Mouse (Mus musculus): ENCODE results near the gene Ly6g6e. TPM values are rescaled to one million over a fixed set of nuclear protein-coding genes. Genes with fewer than 3 reads are reported as not detected.
"Not testable (repeated sequence)": the region's sequence is repeated elsewhere in the genome, so short reads cannot be mapped to it uniquely, and the experiment has no call there.

Ly6g6e gene
- total RNA-seq, 2 experiments from 2014 or later = not detected

DNA sequence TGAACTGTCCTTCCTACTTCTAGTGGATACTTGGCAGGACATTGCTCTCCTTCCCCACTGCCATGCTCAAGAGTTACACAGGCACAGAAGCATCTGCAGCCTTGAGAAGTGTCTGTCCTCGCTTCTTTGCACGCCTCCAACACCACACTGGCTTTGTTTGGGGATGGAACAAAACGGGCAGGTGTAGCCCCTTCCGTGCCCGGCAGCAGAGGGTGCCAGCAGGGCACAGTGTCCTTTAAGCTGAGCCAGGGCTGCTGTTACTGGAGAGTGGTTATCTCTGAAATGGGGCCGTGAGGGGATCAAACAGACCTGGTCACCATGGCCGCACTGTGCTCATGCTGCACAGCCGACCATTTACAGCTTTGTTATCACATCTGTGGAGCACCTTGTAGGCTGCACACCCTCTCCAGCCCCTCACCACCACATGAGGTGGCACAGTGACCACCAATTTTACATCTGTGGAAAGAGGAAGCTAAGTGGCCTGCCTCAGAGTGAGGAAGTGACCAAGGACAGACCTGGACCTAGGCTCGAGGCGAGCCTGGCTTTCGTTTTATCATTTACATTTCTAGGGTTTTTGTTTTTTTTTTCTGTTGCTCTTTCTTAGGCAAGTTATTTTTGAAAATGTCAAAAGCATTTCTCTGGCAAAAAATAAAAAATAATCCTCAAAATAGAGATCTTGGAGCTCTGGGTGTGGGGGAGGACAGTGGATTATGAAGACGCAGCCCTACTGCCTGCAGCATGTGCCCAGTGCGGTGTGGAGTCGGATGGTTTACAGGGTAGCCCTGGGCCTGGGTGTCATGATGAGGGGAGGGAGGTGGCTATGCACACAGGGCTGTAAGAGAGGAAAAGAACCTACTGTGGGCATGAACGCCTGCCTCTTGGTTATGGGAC lies 18.0 kb downstream of the Ly6g6e start:
- no peak for DNase-seq
- intact Hi-C loops (cut with DNase I) = no loop called here

DNA sequence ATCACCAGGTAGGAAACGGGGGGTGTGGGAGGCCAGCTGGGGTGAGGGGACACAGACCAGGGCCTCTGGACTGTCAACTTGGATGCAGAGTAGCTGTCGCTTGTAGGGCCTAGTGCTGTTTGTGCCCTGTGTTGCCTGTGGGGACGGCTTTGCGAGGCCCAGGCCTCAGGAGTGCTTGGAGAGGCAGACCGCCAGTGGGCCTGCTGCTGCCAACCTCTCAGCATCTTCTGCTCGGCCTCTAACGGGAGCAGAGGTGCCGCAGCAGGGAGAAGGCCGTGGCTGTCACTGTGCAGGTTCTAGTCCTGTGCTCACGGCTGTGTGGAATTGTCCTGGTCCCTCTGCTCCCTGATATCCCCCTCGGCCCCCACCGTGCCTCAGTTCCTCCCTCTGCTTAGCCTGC lies 19.9 kb downstream of the Ly6g6e start:
- intact Hi-C loops (cut with DNase I) = no loop called here

DNA sequence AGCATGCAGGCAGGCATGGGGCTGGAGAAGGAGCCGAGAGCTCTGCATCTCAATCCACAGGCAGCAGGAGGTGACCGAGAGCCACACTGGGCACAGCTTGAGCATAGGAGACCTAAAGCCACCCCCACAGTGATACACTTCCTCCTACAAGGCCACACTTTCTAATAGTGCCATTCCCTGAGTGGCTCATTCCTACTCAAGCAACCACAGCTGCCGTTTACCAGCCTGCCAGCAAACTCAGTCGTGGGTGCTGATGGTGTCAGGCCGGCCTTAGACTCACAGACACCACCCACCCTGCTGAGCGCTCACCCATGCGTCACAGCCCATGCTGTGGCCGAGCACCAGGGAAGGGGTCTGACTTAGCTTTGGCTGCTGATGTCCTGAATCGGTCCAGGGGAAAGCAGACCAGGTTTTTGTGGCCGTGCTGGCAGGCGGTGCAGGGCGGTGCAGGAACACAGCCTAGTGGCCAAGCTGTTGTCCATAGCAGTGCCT lies 20.5 kb downstream of the Ly6g6e start:
- no peak for DNase-seq
- intact Hi-C loops (cut with DNase I) = no loop called here

More for the DNA sequence above, 19.9 kb downstream of the Ly6g6e start:
- no peak for DNase-seq

DNA sequence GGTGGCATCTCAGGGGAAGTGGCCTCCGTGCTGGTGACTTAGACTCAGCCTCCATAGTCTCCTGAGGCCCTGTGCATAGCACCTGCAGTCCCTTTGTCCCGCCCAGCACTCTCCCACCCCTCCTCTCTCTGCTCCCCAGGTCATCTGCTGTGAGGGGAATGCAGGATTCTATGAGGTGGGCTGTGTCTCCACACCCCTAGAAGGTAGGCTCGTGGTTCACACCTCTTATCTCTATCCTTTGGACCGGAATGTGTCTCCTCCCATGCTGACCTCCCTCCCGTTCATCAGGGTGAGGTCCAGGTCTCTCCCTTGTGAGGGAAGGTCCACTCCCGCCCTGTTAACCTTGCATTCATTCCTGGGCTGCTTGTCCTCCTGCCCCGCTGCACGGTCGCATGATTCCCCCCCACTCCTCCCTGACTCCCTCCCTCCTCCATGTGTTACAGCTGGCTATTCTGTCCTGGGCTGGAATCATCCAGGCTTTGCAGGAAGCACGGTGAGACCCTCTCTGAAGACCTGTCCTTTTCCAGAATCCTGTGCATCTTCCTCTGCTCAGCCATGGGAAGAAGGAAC lies 23.6 kb downstream of the Ly6g6e start:
- intact Hi-C loops (cut with DNase I) = no loop called here
- DNase-seq = no peak

DNA sequence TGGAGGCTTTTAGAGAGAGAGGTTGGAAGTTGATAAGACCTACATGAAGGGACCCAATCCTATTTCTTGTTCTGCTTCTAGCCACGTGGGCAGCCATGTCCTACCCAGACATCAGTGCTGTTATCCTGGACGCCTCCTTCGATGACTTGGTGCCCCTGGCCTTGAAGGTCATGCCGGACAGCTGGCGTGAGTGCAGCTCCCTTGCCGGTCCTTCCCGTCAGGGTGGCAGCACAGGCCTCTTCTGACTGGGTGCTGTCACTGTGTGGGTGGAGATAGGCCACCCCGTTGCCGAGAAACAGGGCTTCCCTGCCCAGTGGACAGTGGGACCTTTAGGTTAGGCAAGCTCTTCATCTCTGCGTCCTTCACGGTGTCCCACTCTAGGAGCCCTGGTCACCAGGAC lies 24.5 kb downstream of the Ly6g6e start:
- intact Hi-C loops (cut with DNase I) = no loop called here

DNA sequence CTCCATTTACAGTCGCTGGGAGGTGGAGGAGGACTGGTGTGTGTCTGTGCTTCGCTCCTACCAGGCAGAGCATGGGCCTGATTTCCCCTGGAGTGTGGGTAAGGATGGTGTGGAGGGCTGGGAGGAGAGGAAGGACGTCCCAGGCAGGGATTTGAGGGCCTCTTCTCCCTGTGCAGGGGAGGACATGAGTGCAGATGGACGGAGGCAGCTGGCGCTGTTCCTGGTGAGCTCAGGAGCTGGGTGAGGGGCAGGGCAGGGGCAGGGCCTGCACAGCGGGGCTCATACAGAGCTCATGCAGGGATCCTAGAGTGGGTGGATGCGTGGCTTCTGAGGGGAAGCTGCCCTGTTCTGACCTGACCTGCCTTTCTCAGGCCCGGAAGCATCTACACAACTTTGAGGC lies 25.6 kb downstream of the Ly6g6e start:
- no peak for DNase-seq
- intact Hi-C loops (cut with DNase I) = no loop called here

More for the DNA sequence above, 24.5 kb downstream of the Ly6g6e start:
- DNase-seq = no peak

DNA sequence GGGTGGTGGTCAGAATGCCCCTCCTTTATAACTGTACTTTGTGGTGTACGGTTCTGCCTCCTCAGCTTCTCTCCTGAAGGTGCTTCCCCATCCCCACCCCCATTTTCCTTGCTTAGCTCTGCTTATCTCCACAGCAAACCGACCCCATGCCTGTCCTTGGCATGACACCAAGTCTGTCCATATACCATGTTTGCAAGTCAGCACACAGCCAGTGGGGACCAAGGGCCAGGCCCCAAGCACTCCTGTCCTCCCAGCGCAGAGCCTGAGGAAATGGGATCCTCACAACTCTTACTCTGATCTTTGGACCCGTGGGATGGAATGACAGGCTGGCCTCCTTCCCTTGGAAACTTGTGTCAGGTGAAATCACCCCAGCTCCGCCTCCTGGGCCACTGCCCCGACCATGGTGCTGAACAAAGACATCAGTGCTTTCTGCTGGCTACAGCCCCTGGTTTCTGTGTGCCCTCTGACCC lies 26.6 kb downstream of the Ly6g6e start:
- no peak for DNase-seq
- intact Hi-C loops (cut with DNase I) = no loop called here

DNA sequence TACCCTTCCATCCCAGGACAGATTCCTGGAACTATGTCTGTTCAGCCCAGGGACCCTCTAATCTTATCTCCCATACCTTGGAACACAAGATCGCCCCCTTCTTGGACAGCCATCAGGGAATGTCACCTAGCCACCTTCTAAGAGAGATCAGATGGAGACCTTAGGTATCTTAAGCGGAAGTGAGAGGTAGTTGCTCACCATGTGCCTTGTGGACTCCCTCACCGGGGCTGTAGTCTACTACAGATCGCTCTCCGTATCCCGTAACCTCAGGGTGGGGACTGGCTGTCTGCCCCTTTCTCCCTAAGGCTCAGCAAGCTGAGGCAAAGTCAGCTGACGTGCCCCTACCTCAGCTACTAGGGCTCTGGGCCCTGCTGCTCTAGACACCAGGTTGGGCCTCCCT lies 27.4 kb downstream of the Ly6g6e start:
- intact Hi-C loops (cut with DNase I) = no loop called here

DNA sequence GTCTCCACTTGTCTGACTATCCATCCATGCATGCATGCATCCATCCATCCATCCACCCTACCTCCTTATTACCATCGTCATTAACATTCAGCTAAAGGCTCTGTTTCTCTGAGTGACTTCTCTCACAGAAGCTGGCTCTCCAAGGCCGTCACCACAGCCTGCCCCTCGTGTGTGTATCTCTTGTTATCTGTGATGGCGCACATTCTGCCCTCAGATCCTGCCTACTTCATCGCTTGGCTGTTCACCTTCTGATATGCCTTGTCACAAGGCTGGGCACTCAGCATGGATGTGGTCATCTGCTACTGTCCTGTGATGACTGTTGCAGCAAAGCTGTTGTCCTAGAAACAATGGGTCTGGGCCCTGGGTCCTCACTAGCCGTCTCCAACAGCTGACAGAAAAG lies 28.1 kb downstream of the Ly6g6e start:
- no peak for DNase-seq
- intact Hi-C loops (cut with DNase I) = loop anchor here (1.0 kb wide), 1 partner anchor 83 kb away; no protein-coding TSS in a partner anchor

More for the DNA sequence above, 27.4 kb downstream of the Ly6g6e start:
- no peak for DNase-seq

DNA sequence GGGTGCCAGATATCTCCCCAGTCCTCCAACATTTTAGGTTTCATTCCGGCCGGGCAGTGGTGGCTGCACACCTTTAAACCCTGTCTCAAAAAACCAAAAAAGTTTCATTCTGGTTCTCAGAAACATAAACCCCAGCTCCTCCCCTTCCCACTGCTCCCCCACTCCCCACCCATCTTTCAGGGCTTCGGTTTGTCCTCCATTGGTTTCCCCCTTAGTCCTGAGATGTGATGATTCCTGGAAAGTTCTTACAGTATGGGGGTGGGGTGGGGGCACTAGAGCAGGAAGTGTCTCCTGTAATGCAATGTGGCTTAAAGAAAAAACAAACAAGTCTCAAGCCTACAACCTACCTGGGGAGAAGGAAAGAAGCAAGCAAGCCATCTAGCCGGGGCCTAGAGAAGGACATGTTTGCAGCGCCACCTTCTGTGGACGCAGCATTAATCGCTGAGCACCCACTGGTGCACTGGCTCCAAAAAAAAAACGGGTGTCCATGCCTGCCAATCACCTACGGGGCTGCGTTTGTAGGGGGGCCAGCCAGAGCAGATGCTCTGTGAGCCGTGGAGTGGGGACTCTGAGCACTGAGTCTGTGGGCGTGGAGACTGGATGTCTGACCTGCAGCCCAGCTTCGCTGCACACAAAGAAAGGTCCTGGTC lies 29.2 kb downstream of the Ly6g6e start:
- DNase-seq = no peak
- intact Hi-C loops (cut with DNase I) = loop anchor here (1.0 to 2.0 kb wide), 2 partner anchors 35 to 85 kb away; no protein-coding TSS in a partner anchor

DNA sequence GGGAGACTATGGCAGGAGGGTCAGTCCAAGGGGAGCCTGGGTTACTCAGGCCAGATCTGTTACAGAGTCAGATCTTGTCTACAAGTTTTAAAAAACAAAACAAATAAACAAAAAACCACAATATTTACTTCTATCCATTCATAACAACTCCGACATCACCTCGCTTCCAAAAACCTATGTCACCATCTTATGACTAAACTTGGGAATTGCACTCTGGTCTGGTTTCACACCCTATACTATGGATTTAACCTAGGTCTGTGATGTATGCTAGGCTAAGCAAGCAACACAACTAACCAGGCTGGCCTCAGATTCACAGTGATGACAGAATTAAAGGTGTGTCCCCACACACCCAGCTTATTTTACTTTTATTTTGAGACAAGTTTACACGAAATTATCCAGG lies 29.8 kb downstream of the Ly6g6e start:
- DNase-seq = no peak
- intact Hi-C loops (cut with DNase I) = loop anchor here (2.0 kb wide), 1 partner anchor 36 kb away; no protein-coding TSS in a partner anchor

DNA sequence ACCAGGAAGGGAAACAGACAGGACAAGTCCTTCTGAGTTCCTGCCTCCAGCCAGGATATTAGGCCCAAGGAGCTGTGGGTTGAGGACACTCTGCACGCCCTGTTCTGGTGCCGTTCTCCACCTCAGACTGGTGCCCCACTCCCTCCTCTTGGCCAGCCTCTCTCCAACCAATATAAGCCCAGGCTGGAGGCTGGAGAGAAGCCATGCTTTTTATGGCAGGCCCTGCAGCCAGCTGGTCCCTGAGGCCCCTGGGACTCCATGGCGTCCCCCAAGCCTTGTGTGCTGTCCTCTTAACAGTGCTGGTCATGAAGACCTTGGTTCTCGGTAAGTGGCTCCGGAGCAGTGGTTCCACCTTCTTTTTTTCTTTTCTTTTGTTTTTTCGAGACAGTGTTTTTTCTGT lies 31.4 kb downstream of the Ly6g6e start, which contains the start of gene Ly6g5c:
Ly6g5c (plus strand) TSS at position 183 of the 400 bp plus-strand sequence.
- DNase-seq = no peak
- intact Hi-C loops (cut with DNase I) = no loop called here

DNA sequence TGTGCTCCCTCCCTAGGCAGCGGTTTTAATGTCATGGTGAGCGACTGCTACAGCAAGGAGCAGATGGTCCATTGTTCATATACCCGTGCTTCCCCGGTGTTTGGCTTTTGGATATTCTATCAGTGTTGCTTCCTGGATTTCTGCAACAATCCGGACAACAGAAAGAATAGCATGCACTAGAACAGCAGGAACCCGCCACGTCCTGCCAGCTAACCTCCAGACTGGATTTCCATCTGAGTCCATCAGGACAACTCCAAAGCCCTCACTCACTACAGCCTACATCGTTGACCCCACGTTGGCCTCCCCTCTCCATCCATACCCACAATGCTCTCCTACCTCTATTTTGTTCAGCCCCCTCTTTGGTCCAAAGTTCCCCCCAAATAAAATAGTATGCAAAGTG lies 35.1 kb downstream of the Ly6g6e start:
- no peak for DNase-seq
- intact Hi-C loops (cut with DNase I) = no loop called here

DNA sequence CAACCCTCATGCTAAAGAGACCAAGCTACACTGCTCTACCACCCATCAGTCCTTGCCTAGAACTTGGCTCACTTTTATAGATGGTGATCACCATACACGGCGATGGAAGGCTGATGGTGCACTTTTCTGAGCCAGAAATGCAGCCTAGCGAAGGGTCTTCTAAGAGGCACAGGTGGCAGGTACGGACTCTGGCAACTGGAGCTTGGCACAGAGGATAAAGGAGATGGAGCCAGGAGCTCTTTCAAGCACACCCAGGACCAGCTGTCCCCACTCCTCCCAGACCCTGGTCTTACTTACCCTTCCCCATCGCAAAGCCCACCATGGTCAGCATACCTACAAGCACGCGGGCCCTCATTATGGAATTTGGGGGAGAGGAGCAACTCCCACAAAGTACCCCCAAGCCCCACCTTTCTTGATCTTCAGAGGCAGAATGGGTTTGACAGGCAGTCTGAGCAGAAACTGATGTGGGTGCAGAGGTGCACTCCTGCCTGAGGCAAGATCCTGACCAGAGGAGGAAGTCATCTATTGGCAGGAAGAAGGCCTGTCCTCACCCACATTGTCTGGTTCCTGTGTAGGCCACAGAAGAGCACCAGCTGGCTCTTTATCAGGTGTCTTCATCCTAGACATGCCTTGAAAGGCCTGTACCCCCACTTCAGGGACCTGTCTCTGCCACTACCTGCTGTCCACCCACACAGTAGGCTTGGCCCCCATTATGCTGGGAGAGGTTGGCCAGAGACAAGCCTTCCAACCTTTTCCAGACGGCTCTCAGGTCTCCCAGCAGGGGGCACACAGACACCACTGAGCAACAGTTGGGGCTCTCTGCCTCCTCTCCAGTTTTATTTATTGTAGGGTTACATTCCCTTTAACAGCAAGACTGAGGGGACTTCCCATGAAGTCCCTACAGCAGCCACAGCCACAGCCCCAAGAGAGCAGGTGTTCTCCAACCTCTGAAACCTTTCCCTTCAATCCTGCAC lies 38.6 kb downstream of the Ly6g6e start, which contains the start of gene Ly6g5b:
Ly6g5b (minus strand) TSS at position 383 of the 974 bp plus-strand sequence.
- intact Hi-C loops (cut with DNase I) = no loop called here
- DNase-seq = no peak

DNA sequence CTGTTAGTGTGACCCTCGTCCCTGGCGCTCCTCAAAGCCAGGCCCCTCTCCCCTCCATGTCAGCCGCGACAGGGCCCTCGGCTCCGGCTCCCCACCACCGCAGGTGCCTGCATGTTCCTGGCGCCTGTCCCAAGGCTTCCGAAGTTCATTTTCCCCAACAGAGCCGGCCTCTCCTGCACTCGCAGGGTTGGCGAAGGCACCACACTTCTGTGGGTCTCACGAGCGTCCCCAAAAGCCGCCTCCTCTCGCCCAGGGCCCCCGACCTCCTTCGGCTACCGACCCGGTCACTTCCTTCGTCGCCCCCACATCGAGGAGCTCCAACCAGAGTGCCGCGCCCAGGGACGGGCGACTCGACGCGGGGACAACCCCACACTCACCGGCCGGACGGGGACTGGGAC lies 44.0 kb downstream of the Ly6g6e start:
- intact Hi-C loops (cut with DNase I) = no loop called here

DNA sequence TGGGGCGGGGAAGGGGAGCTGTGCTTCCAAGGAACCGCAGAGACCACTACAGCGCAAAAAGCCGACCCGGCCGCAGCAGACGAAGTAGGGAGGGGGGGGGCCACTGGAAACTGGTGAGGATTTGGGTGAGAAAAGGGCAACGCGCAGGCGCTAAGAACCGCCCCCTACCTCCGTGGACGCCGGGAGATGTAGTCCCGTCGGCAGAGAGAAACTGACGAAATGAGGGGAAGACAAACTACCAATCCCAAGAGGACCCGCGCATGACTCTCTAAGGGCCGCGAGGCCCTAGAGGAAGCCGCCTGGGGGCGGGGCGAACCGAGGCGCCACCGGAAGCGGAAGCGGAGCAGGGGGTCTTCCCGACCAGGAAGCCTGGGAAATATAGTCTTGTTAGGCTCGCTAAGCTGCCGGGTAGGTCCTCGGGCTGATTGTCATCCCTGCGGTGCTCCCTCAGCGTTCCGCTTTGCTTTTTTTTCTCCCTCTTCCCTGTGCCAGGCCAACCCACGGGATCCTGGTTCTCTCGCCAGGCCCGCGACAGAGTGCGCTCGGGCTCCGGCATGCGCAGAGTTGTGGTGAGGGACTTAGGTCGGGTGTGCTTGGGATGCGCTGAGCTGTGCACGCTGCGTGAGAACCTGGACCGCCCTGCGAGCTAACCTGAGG lies 44.6 kb downstream of the Ly6g6e start, which contains the start of gene Gpank1:
Gpank1 (plus strand) TSS at position 313 of the 657 bp plus-strand sequence.
- DNase-seq = peak; percentile 93 to 98
- intact Hi-C loops (cut with DNase I) = no loop called here

More for the DNA sequence above, 44.0 kb downstream of the Ly6g6e start:
- DNase-seq = peak in 1 of 2 experiments; percentile 20

DNA sequence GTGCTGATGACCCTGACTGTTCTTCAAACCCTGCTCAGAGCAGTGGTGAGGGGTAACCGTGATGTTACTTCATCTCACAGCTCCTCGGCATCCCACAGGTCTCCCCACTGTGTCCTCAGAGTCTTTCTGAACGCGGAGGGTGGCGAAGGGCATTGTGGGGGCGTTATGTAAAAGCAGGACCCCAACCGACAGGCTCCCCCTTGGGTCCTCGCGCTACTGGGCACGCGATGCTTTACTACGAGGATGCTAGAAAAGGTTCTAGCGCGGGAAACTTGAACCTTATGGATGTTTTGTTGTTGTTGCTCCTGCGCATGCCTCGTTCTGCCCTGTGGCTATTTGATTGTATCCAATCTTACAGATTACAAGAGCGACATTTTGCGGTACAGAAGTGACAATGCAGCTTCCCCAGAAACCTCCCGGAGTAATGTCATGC lies 45.2 kb downstream of the Ly6g6e start, which contains the start of gene Csnk2b:
Csnk2b (minus strand) TSS at position 183 of the 433 bp plus-strand sequence.
- intact Hi-C loops (cut with DNase I) = no loop called here
- peak in 1 of 2 experiments; percentile 37 for DNase-seq

DNA sequence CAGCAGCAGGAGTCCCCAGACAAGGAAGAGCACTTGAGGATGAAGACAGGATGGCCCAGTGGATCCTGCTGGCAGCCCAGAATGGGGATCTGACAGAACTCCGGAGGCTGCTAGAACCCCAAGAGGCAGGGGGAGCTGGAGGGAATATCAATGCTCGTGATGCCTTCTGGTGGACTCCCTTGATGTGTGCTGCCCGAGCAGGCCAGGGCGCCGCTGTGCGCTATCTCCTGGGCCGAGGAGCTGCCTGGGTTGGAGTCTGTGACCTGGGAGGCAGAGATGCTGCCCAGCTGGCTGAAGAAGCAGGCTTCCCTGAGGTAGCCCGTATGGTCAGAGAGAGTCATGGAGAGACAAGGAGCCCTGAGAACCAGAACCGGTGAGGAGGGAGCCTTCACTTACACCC lies 46.6 kb downstream of the Ly6g6e start:
- DNase-seq; intact Hi-C loops (cut with DNase I): not testable (repeated sequence)

Measured in gastrocnemius, postnatal 36 days (tissue).